Mouse (Mus musculus): ENCODE measurements around the gene Tshz2.
A peak's percentile ranks its signal among the peaks of the same experiment; 100 is the strongest.

Gene Tshz2

DNA sequence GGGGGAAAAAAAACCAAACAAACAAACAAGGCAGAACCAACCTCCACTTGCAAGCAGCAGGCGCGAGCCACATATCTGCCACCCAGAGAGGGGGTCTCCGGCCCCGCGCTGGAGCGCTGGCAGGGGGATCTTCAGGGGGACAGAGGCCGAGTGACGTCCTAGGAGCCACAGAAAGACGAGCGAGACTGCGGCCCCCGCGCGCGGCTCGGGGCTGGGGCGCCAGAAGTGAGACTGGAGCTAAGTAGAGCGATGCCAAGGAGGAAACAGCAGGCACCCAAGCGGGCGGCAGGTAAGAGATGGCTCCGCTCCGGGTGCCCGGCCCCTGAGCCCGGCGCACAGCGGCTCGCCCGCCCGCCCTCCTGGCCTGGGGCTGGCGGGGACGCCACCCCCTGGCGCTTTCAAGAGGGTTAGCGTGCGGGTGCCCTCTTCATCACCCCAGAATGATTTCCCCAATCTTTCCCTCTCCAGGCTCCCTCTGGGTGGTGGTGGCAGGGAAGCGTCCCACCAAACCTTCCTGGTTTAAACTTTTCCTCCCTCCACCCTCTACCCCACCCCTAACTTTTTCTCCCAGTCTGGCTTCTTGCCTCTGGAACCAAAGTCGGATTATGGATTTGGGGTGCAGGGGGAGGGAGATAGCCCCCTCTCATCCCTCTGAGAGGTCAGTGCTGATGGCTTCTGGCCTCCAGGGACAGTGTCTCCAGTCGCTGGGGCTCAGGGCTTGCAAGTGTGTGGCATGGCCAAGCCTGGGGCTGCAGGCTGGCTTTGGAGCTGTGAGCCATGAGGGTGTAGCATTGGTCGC is 877 bp downstream of the Tshz2 start:
- DNase-seq: peak in 1 of 2 experiments; percentile 6

DNA sequence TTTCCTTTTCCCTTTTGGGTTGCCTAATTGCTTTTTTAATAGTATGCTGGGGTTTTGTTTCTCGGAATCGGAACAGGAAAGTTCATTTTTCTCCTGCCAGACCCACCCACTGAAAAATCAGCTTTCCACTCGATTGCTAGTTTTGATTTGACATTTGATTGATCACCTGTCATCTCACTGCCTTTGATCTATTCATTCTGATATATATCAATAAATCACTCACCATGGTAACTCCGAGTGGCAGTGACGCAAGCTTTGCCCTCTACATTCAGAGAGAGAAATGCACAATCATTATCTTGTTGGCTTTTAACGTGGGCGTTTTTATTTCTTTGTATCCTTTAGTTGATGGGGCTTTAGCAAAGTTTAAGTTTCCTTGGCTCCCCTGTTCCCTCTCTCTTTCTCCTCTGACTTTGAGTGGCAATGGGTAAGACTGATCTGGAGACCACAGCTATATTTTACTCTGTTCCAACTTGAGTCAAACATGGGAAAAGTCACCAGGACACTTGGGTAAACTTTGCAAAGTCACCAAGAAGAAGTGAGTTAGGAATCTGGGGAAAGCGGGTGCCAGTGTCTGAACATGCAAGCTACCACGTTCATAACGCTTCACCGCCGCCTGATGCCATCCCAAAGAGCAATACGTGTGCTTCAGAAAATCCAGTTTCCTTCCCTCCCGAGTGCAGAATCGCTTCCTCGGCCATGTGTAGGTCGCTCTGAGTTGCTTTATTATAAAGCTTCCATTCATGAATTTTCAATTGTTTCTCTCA is 2.0 kb downstream of the Tshz2 start:
- DNase-seq: no peak

- no peak for DNase-seq
Observed at GRCm38 (mm10) chr2:169635428-169635827, 2.6 kb downstream of the Tshz2 start.

- no peak for DNase-seq
Observed at GRCm38 (mm10) chr2:169636414-169636813, 3.6 kb downstream of the Tshz2 start.

DNA sequence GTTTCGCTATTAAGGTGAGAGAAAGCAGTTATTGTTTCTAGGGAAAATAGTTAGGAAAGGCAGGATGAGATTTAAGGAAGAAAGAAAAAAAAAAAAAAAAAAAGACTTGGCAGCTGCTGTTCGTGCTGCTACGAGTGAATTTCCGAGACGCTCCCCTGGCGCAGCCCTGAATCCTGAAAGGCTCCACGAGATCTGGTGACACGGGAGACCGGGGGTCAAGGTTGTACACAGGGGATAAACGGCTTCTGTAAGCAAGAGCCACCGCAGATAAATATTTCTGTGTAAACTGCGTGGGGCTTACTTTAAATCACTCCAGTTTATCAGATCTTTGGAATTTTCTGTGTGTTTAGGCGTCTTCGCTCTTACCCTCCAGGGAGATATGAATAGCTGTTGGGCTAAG is 8.7 kb downstream of the Tshz2 start:
- no peak for DNase-seq

- DNase-seq: no peak
Observed at GRCm38 (mm10) chr2:169642420-169642819, 9.6 kb downstream of the Tshz2 start.

DNA sequence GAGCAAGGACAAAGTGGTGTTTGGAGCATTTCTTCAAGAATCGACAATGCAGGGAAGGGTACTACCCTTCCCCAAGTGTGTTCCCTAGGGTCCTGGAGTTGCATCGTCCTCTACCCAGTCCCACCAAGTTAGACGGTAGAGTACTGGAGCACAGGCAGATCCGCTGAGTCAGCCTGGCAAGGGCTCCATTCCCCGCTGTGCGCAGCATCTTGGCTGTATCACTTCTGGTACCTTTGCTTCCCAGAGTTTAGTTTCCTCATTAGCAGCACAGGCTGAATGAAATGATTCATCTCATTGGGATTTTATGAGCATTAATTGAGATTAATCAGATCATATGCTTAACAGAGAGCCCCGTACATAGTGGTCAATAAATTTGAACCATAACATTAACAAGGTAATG is 14.3 kb downstream of the Tshz2 start:
- DNase-seq: no peak

- no peak for DNase-seq
Observed at GRCm38 (mm10) chr2:169649262-169649885, 16.6 kb downstream of the Tshz2 start.

DNA sequence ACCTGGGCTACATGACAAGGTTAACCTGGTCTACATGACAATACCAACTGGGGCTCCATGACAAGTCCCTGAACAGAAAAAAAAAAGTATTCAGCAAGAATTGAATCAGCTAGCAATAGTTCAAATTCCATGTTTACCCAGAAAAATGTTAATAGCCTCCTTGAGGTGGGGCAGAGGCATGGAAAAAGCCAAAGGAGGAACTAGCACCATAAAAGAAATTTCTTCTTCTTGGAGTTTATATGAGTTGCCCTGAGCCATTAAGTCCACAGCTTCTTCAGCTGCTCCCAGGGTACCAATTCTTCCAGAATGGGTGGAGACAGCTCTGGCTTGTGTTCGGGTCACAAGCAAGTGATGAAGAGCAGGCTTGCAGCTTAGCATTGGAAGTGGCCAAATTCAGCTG is 20.5 kb downstream of the Tshz2 start:
- DNase-seq: no peak

- no peak for DNase-seq
Observed at GRCm38 (mm10) chr2:169663792-169664191, 31.0 kb downstream of the Tshz2 start.

DNA sequence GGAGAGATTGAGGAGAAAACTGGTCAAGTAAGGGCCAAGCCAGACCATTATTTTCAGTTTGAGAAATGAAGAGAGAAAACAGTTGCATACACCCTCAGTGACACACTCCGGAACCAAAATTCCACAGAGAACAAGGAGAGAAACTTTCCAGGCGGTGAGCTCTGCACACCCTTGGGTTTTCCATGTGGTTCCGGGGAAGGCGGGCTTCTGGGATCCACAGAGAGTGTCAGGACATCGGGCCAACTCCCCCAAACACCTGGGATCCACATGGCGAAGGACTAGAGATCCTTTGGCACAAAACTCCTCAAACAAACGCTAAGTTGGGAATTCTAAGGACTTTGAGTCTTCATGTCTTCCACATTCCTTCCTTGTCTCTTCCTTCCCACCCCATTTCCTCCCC is 38.5 kb downstream of the Tshz2 start:
- DNase-seq: no peak

GRCm38 (mm10) chr2:169673786-169674185 is 41.0 kb downstream of the Tshz2 start:
- DNase-seq: no peak

DNA sequence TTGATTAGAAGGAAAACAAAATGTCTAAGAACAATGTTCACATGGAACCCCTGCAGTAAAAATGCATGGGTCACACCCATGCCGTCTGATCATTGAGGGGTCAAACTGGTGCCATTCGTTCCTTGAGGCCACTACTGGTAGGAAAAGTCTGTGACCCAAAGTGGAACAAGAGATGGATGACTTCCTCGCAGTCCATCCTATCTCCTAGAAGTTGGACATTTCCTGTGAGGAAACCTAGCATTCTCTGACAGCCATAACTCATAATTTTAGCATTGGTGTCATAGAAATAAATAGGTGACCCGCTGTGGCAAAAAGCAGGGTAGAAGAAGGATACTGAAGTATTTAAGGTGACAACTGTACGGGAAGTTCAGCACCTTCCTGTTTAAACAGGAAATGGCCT is 41.4 kb downstream of the Tshz2 start:
- DNase-seq: no peak

DNA sequence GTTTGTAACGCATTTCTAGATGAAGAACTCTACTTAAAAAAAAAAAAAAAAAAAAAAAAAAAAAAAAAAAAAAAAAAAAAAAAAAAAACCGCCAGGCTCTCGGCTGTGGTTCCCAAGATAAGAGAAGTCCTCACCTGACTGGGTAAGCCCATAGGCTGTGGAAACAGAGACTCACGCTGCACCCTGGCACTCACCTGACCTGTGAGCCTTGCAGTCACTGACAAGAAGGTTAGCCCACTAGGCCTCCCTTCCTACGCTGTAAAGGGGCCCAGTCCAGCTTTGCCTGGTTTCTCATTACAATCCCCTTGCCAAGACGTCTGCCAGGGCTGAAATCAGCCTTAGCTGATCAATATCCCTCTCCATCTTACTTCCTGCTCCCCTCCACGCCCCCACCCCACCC is 46.5 kb downstream of the Tshz2 start:
- DNase-seq: peak in 1 of 2 experiments; percentile 31

GRCm38 (mm10) chr2:169679951-169680350 is 47.1 kb downstream of the Tshz2 start:
- DNase-seq: peak; percentile 15 to 42

GRCm38 (mm10) chr2:169685260-169685659 is 52.4 kb downstream of the Tshz2 start:
- DNase-seq: no peak

DNA sequence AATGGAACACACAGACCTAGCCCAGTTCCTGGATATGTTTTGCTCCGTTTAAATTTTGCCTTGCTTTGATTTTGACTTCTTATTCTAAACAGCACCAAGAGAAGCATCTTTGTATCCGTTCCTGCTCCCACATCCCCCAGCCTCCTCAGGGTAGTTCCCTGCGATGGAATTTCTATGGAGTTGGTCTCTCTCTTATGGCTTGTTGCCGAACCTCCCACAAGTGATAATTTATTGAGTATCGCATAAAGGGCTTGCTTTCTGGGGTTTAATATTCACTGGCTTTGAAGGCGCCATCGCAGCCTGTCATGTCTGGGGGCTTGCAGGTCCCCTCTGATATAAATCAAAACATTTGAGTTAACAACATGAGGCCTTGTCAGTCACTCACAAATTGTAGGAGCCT is 52.9 kb downstream of the Tshz2 start:
- no peak for DNase-seq

DNA sequence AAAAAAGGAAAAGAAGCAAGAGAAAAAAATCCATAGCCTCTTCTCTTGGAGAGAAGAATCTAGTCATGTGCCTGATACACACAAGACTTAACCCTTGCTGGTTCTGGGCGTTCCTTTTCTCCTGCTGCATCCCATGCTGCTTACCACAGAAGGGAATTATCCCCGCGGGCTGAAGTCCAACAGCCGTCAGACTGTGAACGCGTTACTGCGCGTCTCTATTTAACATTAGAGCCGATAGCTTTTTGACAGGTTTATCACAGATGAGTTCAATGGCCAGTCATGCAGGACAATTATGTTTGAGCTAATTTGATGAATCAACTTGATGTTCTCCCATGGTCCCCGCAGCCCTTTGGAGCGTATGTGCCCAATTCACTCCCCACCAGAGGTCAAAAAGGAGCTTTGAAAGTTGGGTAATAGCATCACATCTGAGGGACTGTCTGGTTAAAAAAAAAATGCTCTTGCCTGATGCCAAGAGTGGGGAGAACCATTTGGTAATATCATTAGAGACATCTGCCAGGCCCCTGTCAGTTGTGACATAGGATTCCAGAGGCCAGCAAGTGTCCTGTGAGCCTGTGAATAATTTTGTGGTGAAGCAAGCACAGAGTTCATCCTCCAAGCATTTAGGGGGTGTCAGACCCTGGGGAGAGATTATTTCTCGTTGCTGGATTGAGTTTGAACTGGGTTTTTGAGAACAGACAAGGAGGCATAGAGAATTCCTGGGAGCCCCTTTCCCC is 54.1 kb downstream of the Tshz2 start:
- DNase-seq: no peak

- DNase-seq: peak in 1 of 2 experiments; percentile 28
Observed at GRCm38 (mm10) chr2:169690054-169690453, 57.2 kb downstream of the Tshz2 start.

GRCm38 (mm10) chr2:169694494-169694893 is 61.7 kb downstream of the Tshz2 start:
- DNase-seq: no peak

GRCm38 (mm10) chr2:169695025-169695424 is 62.2 kb downstream of the Tshz2 start:
- DNase-seq: peak; percentile 14 to 17

- no peak for DNase-seq
Observed at GRCm38 (mm10) chr2:169699141-169699540, 66.3 kb downstream of the Tshz2 start.
